Mouse (Mus musculus): ENCODE measurements around the gene Rnasel. TPM values are rescaled to one million over a fixed set of nuclear protein-coding genes. Genes with fewer than 3 reads are reported as not detected.

Rnasel gene
- total RNA-seq, 1 experiment = not detected

- Histone ChIP-seq H3K27ac (ENCODE audit: insufficient read depth, low read depth, low read length, poor library complexity, severe bottlenecking) (no peak overlapping the region), H3K36me3 (ENCODE audit: control insufficient read depth, insufficient read depth, low read length, poor library complexity, severe bottlenecking) (no peaks in the 10 kb centered on the region), H3K4me3 (ENCODE audit: insufficient read depth in 1 of 2, low read depth in 1 of 2, low read length in 2 of 2, poor library complexity in 1 of 2, severe bottlenecking in 1 of 2) (no peak overlapping the region), H3K9ac (ENCODE audit: insufficient read depth, low read depth, low read length, poor library complexity, severe bottlenecking) (no peak overlapping the region), H3K4me1 (ENCODE audit: control insufficient read depth in 2 of 2, insufficient read depth in 2 of 2, low read length in 2 of 2, poor library complexity in 1 of 2) (peaks cover 4 to 8% of the 10 kb centered on the region in 2 experiments; a peak in 2 of 4 replicates), H3K9me3 (ENCODE audit: control insufficient read depth, insufficient read depth, low read depth, low read length) (no peaks in the 10 kb centered on the region)
- DNase-seq (ENCODE audit: low read depth, low spot score) = no peak
- TF ChIP-seq MAFK (IDR thresholded peaks at IDR 0.05; ENCODE audit: insufficient read depth, low read depth, low read length) (no peak), HCFC1 (IDR thresholded peaks at IDR 0.05; ENCODE audit: borderline replicate concordance, insufficient read depth, low read length) (no peak), CHD2 (IDR thresholded peaks at IDR 0.05; ENCODE audit: low read depth, low read length) (no peak), ZC3H11A (IDR thresholded peaks at IDR 0.05; ENCODE audit: borderline replicate concordance, low read depth, low read length) (no peak), ZNF384 (IDR thresholded peaks at IDR 0.05; ENCODE audit: low read depth, low read length) (no peak)
- in situ Hi-C loops (cut with MboI; ENCODE audit: low sequenced_read_pairs in 2 of 2, unreplicated experiment in 2 of 2) = no loop called here
Measured at GRCm38 (mm10) chr1:153708626-153709025, 40.6 kb upstream of the Rnasel start.

DNA sequence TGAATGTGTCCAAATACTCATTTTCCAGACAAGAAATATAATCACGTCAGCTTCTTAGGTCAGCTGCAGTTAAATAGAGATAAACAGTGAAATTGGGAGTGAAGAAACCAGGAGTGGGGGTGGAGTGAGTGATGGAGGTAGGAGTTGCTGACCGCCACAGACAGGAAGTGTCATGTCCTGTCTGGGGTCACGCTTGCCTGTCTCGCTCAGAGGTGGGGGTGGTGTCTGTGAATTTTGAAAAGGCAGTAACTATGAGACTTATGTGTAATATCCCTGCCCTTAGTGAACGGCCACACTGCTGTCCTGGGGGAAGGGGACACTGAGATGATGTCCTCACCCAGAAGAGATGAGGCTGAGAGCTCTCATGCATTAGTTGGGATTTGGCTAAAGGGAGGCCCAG lies 39.8 kb upstream of the Rnasel start:
- H3K36me3 ChIP-seq (ENCODE audit: control insufficient read depth, insufficient read depth, low read length, poor library complexity, severe bottlenecking) = no peaks in the 10 kb centered on the region
- in situ Hi-C loops (cut with MboI; ENCODE audit: low sequenced_read_pairs in 2 of 2, unreplicated experiment in 2 of 2) = no loop called here
- no peaks in the 10 kb centered on the region for H3K9me3 ChIP-seq (ENCODE audit: control insufficient read depth, insufficient read depth, low read depth, low read length)

GRCm38 (mm10) chr1:153711544-153712262 lies 37.5 kb upstream of the Rnasel start:
- no peaks in the 10 kb centered on the region for H3K4me1 ChIP-seq (ENCODE audit: control insufficient read depth in 2 of 2, insufficient read depth in 2 of 2, low read length in 2 of 2, poor library complexity in 1 of 2)
- no peak overlapping the region for H3K4me3 ChIP-seq (ENCODE audit: insufficient read depth in 1 of 2, low read depth in 1 of 2, low read length in 2 of 2, poor library complexity in 1 of 2, severe bottlenecking in 1 of 2)
- DNase-seq (ENCODE audit: low read depth, low spot score) = no peak
- H3K36me3 ChIP-seq (ENCODE audit: control insufficient read depth, insufficient read depth, low read length, poor library complexity, severe bottlenecking) = no peaks in the 10 kb centered on the region
- no peak overlapping the region for H3K27ac ChIP-seq (ENCODE audit: insufficient read depth, low read depth, low read length, poor library complexity, severe bottlenecking)
- no peak overlapping the region for H3K9ac ChIP-seq (ENCODE audit: insufficient read depth, low read depth, low read length, poor library complexity, severe bottlenecking)
- no peak for TF ChIP-seq HCFC1 (IDR thresholded peaks at IDR 0.05; ENCODE audit: borderline replicate concordance, insufficient read depth, low read length)
- TF ChIP-seq CHD2 (IDR thresholded peaks at IDR 0.05; ENCODE audit: low read depth, low read length) = no peak
- TF ChIP-seq ZNF384 (IDR thresholded peaks at IDR 0.05; ENCODE audit: low read depth, low read length) = no peak
- TF ChIP-seq ZC3H11A (IDR thresholded peaks at IDR 0.05; ENCODE audit: borderline replicate concordance, low read depth, low read length) = no peak
- no peak for TF ChIP-seq MAFK (IDR thresholded peaks at IDR 0.05; ENCODE audit: insufficient read depth, low read depth, low read length)
- in situ Hi-C loops (cut with MboI; ENCODE audit: low sequenced_read_pairs in 2 of 2, unreplicated experiment in 2 of 2) = no loop called here
- H3K9me3 ChIP-seq (ENCODE audit: control insufficient read depth, insufficient read depth, low read depth, low read length) = no peaks in the 10 kb centered on the region

More for the DNA sequence above, 39.8 kb upstream of the Rnasel start:
- Histone ChIP-seq H3K4me3 (ENCODE audit: insufficient read depth in 1 of 2, low read depth in 1 of 2, low read length in 2 of 2, poor library complexity in 1 of 2, severe bottlenecking in 1 of 2) (no peak overlapping the region), H3K27ac (ENCODE audit: insufficient read depth, low read depth, low read length, poor library complexity, severe bottlenecking) (no peak overlapping the region), H3K9ac (ENCODE audit: insufficient read depth, low read depth, low read length, poor library complexity, severe bottlenecking) (no peak overlapping the region), H3K4me1 (ENCODE audit: control insufficient read depth in 2 of 2, insufficient read depth in 2 of 2, low read length in 2 of 2, poor library complexity in 1 of 2) (peaks cover 4 to 8% of the 10 kb centered on the region in 2 experiments; a peak in 2 of 4 replicates)
- no peak for TF ChIP-seq ZNF384 (IDR thresholded peaks at IDR 0.05; ENCODE audit: low read depth, low read length)
- TF ChIP-seq ZC3H11A (IDR thresholded peaks at IDR 0.05; ENCODE audit: borderline replicate concordance, low read depth, low read length) = no peak
- TF ChIP-seq CHD2 (IDR thresholded peaks at IDR 0.05; ENCODE audit: low read depth, low read length) = no peak
- TF ChIP-seq MAFK (IDR thresholded peaks at IDR 0.05; ENCODE audit: insufficient read depth, low read depth, low read length) = no peak
- TF ChIP-seq HCFC1 (IDR thresholded peaks at IDR 0.05; ENCODE audit: borderline replicate concordance, insufficient read depth, low read length) = no peak
- no peak for DNase-seq (ENCODE audit: low read depth, low spot score)

- no peak overlapping the region for H3K4me3 ChIP-seq (ENCODE audit: insufficient read depth in 1 of 2, low read depth in 1 of 2, low read length in 2 of 2, poor library complexity in 1 of 2, severe bottlenecking in 1 of 2)
- DNase-seq (ENCODE audit: low read depth, low spot score) = no peak
- in situ Hi-C loops (cut with MboI; ENCODE audit: low sequenced_read_pairs in 2 of 2, unreplicated experiment in 2 of 2) = no loop called here
- H3K9me3 ChIP-seq (ENCODE audit: control insufficient read depth, insufficient read depth, low read depth, low read length) = no peaks in the 10 kb centered on the region
- TF ChIP-seq CHD2 (IDR thresholded peaks at IDR 0.05; ENCODE audit: low read depth, low read length) (no peak), ZC3H11A (IDR thresholded peaks at IDR 0.05; ENCODE audit: borderline replicate concordance, low read depth, low read length) (no peak), HCFC1 (IDR thresholded peaks at IDR 0.05; ENCODE audit: borderline replicate concordance, insufficient read depth, low read length) (no peak), ZNF384 (IDR thresholded peaks at IDR 0.05; ENCODE audit: low read depth, low read length) (no peak), MAFK (IDR thresholded peaks at IDR 0.05; ENCODE audit: insufficient read depth, low read depth, low read length) (no peak)
- no peaks in the 10 kb centered on the region for H3K36me3 ChIP-seq (ENCODE audit: control insufficient read depth, insufficient read depth, low read length, poor library complexity, severe bottlenecking)
- no peak overlapping the region for H3K9ac ChIP-seq (ENCODE audit: insufficient read depth, low read depth, low read length, poor library complexity, severe bottlenecking)
- H3K27ac ChIP-seq (ENCODE audit: insufficient read depth, low read depth, low read length, poor library complexity, severe bottlenecking) = no peak overlapping the region
- H3K4me1 ChIP-seq (ENCODE audit: control insufficient read depth in 2 of 2, insufficient read depth in 2 of 2, low read length in 2 of 2, poor library complexity in 1 of 2) = no peaks in the 10 kb centered on the region
Measured at GRCm38 (mm10) chr1:153712633-153713032, 36.6 kb upstream of the Rnasel start.
